Mouse (Mus musculus): ENCODE results near the gene Bcl2l12.
A peak's percentile ranks its signal among the peaks of the same experiment; 100 is the strongest.

Gene Bcl2l12

DNA sequence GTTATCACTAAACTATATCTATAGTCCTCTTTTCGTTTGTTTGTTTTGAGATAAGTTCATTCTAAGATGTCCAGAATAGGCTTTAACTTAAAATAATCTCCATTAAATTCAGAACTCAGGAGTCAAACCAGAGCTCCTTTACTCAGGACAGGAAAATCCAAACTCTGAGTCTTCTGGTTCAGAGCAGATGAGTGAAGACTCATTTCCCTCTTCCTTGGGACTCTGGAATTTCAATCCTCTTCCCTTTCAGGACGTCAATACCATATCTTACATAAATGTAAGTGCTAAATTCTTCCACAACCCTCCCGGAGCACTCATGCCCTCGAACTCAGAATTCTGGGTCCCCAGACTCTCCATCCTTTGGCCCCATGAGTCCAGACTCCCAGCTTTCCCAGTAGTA lies 18.2 kb upstream of the Bcl2l12 start:
- no peak for DNase-seq

DNA sequence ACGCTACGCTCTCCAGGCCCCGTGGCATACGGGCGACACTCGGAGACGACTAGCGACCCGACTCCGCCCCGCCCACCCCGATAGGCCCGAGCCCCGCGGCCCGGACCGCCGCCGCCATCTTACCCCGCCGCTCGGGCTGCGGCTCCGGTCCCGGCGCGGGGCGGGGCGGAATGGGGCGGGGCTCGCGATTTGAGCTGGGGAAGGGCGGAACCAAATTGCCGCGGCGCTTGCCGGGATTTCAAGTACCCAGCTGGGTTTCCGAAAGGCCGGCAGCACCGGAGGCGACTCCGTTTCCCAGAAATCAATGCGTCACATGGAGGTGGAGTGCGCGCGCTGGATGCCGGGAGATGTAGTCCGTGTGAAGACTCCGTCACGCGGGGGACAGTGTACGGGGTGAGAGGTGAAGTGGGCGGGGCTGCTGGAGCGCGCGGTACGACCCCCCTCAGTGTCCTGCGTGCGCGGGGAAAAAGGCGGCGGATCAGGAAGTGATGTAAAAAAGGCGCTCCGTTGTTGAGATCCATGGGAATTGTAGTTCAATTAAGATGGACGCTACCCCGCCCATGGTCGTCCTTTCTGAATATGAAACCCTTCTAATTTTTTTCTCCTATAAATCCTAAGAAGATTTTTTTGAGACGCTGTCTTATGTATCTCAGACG lies 17.6 kb upstream of the Bcl2l12 start, which contains the start of gene Scaf1:
Scaf1 (minus strand) TSS at position 407 of the 656 bp plus-strand sequence.
- DNase-seq: peak; percentile 100

DNA sequence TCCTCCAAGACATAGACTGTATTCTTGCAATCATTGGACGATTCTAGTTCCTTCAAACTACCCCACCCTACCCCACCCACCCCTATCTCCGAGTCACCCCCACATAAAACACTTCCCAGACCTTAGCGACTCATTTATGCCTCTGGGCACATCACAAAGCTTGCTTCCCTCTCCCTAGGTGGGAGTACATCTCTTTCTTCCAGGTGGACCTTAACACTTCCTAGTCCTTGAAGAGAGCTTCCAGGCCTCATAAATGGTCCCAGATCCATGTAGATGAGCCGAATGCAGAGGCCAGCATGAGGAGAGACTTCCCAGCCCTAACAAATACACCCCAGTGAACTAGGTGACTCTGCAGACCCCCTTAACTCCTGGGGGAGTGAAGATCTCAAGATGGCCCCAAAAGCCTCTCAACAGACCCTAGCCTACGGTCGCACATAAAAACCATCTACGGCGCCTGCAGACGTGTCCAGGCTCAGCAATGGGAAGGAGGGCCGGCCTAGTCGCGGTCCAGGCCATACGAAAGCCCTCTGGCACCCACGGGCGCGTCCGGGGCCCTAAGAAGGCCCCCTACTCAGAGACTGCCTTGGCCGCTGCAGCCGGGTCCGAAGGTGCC lies 16.9 kb upstream of the Bcl2l12 start:
- no peak for DNase-seq

DNA sequence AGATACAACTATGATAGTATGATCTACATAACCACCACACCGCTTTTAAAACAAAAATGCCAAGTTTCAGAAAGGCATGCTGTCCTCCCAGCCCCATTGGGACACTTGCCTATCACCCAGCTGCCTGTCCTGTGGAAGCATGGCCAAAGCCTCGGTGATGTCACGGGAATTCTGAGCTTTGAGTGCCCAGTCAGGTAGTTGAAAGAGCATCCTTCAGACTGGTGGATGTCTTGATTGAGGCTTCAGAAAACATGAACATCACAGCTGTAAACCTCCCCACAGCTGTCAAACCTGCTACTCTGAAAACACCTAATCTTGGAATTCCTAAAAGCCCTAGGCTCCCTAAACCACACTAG lies 15.6 kb upstream of the Bcl2l12 start:
- DNase-seq: no peak

DNA sequence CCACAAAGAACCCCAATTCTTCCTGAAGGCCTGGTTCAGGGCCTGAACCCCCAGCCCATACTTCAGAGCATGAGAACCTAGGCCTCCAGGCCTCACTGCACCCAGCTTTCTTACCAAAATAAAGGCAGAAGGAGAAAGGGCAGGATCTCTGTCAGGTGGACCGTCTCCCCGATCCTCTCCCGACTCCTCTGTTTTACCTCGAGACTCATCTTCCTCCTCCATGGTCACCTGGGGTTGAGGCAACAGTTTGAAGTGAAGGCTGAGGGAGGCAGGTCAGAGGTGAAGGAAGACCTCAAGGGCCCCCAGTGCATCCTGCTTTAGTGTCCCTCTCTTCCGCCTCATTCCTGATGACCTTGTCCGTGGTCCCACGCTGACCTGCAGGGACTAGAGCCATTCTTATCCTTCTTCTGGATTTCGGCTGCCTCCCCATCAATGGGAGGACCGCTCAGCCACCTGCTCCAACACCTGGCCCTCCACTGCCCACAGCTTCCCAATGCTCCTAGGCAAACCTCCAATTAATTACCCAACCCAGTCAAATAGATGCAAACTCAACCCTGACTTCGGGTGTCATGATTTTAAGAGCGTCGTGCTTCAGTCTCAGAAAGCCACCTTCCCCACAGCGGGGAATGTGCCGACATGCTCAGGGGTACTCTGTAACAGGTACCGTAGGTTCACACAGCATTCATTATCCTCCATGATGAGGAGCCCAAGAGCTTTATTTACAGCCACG lies 15.0 kb upstream of the Bcl2l12 start:
- DNase-seq: no peak

DNA sequence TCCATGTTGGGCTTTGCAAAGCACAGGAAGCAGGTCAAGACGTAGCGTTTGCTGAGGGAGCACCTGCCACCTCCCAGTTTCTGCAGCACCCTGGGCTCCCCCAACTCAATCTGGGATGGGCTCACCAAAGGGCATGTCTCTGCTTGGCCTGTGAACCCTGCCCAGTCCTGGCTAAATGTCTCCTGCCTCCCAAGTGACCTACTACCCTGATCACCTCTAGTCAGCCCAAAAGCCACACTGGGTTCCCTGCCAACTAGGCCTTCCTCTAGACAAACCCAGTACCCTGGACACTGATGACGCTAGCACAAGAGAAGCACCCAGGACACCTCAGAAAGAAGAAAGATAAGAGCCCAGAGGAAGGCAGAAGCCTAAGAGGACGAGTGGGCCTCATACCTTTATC lies 14.3 kb upstream of the Bcl2l12 start:
- no peak for DNase-seq

DNA sequence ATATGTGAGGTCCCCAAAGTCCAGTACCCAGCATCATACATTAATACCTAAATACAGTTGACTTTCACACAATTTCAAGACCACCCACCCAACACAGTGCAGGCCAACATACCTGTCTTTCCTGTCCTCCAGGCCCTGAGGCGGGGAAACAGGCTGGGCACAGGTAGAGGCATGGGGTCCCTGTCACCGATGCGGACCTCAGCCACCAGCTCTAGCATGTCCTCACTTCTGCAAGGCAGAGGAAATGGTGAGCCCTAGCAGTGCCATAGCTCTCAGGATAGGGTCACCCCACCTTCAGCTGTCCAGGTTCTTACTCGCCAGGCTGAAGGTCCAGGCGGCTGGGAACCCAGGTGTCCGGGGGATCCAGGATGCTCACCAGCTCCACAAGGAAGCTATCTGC lies 13.5 kb upstream of the Bcl2l12 start:
- no peak for DNase-seq

DNA sequence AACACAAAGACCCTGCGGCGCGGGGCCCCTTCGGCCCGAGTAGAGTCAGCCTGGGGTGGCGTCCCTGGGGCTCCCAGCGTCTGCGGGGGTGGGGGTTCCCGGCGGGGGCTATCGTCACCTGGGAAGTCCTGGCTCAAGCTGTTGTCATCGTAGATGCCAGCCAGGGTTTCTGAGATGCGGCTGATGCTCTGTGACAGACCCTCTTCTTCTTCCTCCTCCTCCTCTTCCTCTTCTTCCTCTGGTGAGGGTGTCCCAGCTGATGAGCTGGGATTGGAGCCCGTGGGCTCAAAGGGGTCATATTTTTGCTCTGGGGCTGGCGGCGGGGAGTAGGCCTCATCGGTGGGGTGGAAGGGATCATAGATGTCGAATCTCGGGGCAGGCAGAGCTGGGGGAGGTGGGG lies 9.9 kb upstream of the Bcl2l12 start:
- no peak for DNase-seq

DNA sequence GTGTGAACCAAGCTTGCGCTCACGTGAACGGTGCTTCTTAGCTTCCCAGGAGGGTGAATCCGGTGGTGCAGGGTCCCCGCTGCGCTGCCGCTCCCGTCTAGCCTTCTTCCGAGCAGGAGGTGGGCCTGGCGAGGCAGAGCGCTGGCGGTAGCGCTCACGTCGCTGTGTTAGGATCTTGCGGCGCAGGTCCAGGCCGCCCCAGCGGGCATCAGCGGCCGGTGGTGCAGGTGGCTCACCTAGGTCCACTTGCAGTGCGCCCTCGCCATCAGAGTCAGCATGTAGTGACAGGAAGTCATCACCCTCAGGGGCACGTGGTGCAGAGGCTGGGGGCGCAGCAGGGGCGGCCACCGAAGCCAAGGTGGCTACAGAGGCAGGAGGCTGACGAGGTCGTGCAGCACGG lies 9.3 kb upstream of the Bcl2l12 start:
- no peak for DNase-seq

DNA sequence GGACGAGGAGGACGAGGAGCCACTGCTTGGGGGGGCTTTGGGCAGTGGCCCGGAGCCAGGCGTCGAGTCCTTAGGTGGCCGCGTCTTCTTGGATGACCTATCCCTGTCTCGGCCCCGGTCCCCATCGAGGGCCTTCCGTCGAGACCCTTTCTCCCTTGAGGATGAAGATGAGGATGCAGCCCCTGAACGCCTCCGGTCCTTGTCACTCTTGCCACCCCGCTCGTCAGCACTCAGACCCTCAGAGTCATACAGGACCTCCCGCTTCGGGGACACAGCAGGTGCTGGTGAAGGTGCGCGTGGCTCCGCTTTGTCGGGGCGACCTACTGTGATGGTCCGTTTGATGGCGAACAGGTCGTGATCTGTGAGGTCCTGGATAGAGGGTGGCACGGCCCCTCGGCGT lies 8.6 kb upstream of the Bcl2l12 start:
- no peak for DNase-seq

DNA sequence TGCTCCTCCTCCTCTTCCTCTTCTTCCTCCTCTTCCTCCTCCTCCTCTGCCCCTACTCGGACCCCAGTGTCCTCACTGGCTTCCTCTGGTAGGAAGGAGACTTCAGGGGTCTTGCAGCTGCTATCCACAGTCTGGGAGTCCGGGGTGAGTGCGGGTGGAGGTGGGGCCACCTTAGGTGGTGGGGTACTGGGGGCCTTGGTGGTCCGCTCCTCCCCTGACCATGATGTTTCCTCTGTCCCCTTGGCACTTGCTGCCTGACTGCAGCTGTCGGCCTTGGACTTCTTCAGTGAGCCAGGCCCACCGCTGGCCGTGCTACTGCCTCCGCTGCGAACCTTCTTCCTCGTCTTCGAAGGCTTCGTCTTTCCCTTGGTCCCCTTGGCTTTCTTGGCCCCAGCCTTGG lies 8.0 kb upstream of the Bcl2l12 start:
- no peak for DNase-seq

DNA sequence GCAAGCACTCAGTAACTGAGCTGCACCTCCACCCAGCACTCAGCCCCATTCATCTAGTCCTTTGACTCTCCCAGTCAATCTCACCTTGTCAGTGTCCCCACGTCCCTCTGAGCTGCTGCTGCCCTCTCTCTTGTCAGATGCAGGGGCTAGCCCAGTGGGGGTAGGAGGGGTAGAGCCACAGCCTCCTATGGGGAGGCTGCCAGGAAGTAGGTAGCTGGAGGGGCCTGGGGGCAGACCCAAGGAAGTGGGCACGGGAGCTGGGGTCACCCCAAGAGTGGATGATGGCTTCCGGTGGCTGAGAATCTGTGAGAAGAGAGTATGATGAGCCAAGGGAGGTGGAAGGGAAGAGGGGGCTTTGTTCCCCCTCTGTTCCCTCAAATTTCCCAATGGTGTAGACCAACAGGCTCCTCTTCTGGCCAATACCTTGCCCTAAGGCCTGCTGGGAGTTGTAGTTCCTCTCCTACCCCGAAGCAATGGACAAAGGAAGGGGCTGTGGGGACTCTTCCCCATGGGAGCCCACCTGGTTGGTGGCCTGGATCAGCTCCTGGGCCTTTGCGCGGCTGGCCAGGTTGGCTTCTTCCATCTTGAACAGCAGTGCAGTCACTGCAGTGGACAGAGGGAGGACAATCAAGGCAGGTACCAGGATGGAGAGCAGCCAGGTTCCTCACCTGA lies 6.9 kb upstream of the Bcl2l12 start:
- no peak for DNase-seq

DNA sequence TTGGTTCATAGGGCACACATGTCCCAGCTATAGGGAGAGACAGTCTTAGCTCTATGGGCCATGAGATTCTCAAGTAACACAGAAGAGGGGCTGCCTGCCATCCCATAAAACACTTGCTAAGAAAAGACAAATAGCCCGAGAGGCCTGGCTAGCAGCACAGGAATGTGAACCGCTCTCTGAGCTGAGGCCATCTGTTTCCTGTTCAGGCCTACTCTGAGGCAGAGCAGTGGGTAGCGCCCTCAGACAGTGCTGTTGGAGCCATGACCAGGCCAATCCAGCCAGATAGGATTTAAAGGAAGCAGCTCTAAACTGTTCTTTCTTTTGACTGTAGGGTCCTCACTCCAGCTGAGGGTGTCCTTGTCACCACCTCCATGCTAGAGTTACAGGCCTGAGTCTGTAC lies 6.0 kb upstream of the Bcl2l12 start:
- DNase-seq: no peak

DNA sequence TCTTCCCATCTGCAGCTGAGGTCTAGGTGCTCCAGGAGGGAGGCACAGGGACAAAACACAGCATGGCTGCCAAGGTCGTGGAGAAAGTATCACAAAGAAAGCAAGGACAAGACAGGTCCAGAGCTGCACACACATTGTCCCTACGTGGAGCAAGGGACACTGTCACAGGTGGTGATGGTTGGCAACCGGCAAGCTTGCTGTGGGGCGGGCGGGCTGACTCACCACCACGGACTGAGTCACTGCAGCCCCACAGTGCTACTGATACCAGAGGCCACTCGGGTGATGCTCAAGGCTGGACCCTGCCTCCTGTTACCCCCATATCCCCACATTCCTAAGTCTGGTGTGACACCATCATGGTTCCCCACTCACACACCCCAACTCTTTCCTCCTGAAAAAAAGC lies 3.9 kb upstream of the Bcl2l12 start:
- no peak for DNase-seq

DNA sequence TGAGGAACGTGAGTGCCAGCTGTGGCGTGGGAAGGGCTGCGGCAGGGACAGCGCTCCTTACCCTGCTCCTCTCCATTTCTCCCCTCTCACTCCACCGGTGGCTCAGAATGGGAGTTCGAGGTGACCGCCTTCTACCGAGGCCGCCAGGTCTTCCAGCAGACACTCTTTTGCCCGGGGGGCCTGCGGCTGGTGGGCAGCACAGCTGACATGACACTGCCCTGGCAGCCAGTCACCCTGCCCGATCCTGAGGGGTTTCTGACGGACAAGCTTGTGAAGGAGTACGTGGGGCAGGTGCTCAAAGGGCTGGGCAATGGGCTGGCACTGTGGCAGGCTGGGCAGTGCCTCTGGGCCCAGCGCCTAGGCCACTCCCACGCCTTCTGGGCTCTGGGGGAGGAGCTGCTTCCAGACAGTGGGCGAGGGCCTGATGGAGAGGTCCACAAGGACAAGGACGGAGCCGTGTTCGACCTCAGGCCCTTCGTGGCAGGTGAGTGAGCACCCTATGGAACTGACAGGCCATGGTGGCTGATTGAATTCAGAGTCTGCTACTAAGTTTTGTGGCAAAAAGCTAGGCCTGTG lies 2.1 kb upstream of the Bcl2l12 start:
- no peak for DNase-seq

DNA sequence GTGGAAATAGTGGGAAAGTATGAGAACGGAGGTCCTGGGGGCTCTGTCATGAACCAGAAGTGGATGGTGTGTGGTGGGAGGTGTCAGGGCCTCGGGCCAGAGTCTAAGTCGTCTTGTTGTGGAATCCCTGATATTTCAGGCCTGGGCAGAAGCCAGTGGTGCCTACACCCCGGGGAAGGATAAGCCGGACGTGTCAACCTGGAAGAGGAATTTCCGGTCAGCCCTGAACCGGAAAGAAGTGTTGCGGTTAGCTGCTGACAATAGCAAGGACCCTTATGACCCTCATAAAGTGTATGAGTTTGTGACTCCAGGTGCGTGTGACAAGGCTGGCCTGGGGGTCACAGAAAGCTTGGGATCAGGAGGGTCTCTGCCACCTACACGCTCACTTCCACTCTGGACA lies 1.2 kb upstream of the Bcl2l12 start:
- peak; percentile 60 for DNase-seq

DNA sequence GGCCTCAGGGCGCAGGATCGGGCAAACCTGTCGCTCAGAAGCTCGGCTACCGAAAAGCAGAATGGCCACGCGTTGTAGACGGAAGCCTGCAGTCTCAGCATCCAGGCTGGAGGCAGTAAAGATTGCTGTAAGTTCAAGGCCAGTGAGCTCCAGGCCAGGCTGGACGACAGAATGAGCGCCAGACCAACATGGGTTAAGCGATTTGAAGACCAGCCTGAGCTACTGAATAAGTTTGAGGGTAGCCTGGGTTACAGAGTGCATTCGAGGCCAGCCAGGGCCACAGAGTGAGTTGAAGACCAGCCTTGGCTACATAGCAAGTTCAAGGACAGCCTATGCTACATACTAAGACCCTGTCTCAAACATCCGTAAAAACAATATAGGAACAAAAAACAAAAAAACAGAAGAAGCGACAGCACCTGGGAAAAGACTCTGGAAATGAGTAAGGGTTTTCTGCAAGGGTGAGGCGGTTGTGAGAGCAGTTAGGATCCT lies 528 bp downstream of the Bcl2l12 start:
- DNase-seq: no peak

DNA sequence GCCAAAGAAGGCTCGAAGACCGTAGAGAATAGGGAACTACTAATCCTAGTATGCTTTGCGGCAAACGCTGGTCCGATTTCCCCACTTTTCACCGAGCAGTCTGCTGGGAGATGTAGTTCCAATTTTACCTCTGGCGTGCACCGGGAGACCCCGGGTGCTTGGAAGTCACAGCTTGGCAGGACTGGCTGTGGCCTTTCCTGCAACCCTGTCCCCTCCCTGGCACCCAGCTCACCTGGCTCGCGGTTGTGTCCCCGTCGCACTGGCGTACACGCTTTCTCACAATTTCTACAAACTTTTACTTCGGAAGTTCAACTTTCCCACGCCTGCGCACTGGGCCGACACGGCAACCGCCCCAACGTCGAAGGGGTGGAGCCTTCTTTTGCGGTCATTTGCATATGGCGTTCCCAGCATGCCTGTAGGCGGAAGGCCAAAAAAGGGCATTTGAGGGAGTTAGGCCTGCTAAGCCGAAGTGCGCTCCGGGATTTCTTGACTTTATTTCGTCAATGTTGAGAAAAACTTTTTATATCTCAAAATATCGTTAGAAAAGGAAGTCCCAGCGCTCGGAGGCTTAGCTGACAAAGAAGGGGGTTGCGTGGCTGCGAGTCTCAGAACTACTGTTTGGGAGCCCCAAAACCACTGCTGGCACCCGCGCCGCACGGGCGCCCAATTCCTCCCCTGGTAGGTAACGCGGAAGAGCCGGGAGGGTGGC lies 1.1 kb downstream of the Bcl2l12 start, which contains the start of gene Irf3:
Irf3 (plus strand) TSS at position 418 of the 709 bp plus-strand sequence.
- peak; percentile 98 for DNase-seq

DNA sequence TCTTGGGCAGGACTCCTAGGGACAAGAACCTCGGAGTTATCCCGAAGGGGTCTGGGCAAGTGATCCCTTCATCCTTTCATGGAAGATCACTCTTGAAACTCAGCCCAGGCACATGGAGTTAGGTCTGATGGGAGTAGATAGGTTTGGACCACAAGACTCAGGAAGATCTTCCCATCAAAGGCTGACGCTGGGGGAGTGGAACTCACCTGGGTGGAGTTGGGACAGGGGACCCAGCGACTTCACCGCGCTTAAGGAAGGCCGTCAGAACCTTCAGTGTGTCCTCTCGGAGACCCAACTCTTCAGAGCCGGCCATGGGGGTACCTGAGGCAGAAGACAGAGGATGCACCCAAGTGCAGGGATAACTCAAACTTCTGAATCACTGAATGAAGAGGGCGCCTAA lies 1.8 kb downstream of the Bcl2l12 start:
- no peak for DNase-seq

DNA sequence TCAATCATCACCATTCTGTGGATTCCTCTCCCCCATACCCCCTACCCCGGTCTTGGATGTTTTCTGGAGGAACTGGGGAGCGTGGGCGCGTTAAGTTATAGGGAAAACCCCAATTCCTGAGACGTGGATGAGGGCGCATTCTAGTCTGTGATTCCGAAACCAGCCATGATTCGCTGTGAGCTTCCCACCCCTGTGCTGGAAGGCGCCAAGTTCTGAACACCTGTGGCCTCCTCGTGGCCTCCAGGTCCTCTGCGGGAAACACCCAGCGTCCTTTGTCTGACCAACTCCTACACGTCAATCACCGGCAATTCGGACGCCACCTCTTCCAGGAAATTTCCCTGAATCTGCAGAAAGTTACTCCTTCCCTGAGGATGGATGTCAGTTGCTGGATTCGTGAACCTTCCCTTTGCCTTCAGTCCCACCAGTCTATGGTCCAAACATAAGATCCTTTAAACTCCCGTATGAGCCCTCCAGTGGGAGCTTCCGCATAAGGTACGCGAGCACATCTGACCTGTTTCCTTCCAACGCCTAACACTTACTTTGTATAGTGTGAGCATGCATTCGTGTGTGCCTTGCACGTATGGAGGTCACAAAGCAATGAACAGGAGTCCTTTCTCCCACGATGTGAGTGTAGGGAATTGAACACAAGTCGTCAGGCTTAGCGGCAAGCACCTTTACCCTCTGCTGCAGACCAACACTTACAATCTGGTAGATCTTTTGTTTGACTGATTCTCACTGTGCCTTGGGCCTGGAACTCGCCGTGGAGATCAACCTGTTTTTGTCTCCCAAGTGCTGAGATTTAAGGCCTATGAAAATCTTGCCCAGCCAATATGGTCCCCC lies 11.4 kb downstream of the Bcl2l12 start:
- DNase-seq: no peak

DNA sequence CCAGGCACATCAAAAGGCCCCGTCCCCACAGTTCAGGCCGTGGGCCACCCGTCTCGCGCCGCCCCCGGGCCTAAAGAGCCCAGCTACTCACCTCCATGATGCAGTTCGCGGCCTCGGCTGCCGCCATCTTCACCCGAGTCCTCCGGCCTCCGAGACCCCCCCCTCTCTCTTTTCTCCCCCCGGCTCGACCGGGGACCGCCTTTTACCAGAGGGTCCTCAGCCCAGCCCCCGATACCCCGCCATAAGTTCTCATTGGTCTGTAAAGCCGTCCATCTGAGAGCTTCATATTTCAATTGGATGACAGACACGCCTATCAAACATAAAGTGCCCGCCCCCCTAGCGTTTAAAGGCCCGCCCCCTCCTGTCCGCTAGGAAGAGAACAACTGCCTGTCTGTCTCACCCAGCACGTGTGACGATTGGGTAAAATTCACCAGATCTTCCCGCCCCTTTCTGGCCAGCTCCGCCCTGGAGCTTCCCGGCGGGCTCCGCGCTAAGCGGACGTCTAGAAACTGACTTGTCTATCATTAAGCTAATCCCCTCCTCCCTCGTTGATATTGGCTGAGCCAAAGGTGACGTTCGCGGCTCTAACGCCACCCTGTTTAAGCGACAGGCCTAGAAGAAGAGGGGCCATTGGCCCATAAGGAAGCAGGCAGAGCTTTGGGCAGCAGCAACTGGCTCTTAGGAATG lies 12.2 kb downstream of the Bcl2l12 start, which contains the start of gene Prmt1:
Prmt1 (minus strand) TSS at position 377 of the 687 bp plus-strand sequence.
- peak; percentile 100 for DNase-seq
